Mouse (Mus musculus): ENCODE measurements at regions not wholly inside any gene's neighbourhood (a gene's known extent, or its start where the extent isn't known, plus 50 kb on each side); places are given as distances from the start of the nearest gene placed in this dataset.

DNA sequence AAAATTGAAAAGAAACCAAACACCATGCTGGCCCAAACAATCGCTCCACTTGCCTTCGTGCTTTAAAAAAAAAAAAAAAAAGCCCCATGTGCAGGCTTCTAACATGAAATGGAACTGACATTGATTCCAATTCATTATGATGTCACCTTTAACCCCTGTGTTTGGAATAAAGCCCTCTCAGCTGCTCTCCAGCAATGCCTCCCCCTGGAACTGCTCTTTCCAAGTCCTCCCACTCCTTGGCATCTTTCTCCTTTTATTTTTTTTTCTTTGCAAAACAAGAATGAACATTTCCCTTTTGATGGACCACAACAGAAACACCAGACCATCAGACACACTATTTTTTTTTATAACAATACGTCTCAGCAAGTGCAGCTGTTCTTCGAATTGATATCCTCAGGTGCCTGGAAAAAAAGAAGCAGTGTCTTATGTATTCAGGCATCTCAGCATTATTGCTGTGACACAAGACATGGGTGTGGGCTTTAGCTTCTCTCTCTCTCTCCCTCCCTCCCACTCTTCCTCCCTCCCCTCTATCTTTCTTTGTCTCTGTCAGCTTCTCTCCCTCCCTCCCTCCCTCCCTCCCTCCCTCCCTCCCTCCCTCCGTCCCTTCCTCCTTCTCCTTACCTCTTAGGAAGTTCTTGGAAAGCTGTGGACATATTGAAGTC, 152.3 kb upstream of the Pitrm1 start:
- no peak for DNase-seq (ENCODE audit: low spot score in 2 of 2)

DNA sequence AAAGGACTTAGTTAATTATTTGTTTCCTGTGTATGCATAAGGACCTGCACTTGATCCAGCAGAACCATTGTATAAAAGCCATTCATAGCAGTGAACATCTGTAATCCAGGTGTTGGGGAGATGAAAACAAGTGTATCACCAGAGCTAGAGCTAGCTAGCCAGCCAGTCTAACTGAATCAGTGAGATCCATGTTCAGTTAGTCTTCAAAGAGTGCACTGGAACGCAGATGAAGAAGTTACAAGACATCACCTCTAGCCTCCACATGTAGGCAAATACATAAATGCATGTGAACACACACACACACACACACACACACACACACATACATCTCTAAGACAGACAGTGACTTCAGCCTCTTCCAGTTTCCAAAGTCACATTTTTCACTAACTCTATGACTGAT, 150.3 kb upstream of the Pitrm1 start:
- DNase-seq (ENCODE audit: low spot score in 2 of 2), result no peak

DNA sequence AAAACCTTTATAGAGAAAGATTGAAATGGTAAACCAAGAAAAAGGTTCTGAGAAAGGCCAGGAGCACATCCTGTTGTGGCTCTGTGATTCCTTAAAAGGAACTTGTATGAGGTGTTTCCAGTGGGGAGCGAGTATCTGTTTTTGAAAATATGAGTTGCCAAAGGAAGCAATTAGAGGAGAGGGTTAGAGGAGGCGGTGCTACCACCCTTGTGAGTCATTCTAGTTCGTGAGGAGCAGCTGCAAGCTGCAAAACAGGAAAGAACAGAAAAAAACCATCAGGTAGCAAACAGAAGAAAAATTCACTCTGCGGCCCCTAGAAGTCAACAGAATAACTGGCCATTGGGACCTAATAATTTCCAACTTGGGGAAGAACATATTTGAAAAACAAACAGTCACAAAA, 116.1 kb upstream of the Pitrm1 start:
- DNase-seq (ENCODE audit: low spot score in 2 of 2), result no peak

GRCm38 (mm10) chr13:6446976-6447375, 101.0 kb upstream of the Pitrm1 start:
- DNase-seq (ENCODE audit: low spot score in 2 of 2), result no peak

GRCm38 (mm10) chr13:6461363-6461762, 86.6 kb upstream of the Pitrm1 start:
- DNase-seq (ENCODE audit: low spot score in 2 of 2), result no peak

GRCm38 (mm10) chr13:6465911-6466419, 82.0 kb upstream of the Pitrm1 start:
- DNase-seq (ENCODE audit: low spot score in 2 of 2), result no peak

GRCm38 (mm10) chr13:6469446-6470227, 78.3 kb upstream of the Pitrm1 start:
- DNase-seq (ENCODE audit: low spot score in 2 of 2), result peak; percentile 55

DNA sequence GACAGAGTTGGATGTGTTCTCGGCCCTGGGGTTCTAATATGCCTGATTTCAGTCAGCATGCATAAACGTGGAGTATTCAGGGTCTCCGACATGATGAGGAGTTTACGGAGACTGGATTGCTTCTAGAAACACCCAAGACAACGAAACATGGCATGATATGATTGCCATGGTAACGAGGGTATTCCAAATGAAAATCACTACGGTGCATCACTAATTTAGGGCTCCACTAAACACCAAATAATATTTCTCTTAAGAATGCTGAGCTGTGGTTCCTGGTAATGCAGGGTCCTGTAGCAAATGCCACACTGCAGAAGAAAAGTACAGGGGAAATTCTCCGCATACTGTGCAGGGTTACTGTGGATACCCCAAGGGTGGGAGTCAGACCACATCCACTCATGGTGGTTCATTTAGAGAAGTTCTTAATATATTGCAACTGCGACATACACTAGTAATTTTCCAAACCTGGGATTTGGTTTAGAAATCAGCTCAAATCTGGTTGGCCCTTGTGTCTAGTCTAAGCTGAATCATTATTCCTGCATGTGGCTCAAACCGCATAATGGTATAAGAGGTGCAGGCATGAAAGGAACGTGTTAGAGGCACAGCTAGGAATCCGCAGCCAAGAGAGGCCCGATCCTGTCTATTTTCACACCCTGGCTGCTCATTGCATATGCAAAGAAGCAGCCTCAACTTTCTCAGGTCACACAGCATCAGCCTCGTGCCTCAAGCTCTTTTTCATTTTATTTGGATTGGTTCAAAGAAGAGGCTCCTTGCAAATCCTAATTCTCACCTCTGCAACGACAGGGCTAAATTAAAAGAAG, 77.5 kb upstream of the Pitrm1 start:
- no peak for DNase-seq (ENCODE audit: low spot score in 2 of 2)

GRCm38 (mm10) chr13:6471643-6472042, 76.3 kb upstream of the Pitrm1 start:
- peak in 1 of 2 experiments; percentile 59 for DNase-seq (ENCODE audit: low spot score in 2 of 2)

GRCm38 (mm10) chr13:6473401-6474190, 74.4 kb upstream of the Pitrm1 start:
- DNase-seq (ENCODE audit: low spot score in 2 of 2), result no peak

DNA sequence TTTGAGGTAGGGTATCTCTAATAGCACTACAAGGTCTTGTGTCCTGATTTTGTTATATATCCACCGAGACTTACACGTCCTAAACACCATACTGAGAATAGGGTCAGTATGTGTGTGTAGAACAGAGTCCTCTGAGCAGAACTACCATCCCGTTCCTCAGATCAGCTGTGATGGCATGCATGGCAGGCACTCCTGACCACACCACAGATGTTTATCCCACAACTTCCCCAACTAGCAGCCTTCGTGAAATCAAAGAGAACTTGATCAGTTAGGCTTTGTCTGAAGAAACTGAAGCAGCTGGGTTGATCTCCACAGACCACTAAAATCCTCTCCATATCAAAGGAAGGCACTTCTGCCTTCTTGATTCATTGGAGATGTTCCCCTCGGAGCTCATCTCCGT, 68.3 kb upstream of the Pitrm1 start:
- no peak for DNase-seq (ENCODE audit: low spot score in 2 of 2)

DNA sequence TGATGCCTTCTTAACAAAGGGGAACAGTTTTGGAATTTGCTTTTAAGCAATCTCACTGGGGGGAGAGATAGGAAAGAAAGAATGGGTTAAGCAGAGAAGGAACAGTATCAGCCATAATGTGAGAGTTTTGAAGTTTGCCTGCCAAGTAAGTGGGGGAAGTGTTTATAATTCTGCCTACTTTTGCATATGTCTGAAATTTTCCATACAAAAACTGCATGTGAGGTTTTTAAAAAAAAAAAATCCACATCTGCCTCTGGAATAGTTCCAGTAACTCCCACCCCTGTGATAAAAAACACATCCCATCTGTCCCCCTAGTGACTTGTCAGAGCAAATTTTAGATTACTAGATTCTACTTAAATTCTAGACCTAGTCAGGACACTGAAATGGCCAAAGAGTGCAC, 63.5 kb upstream of the Pitrm1 start:
- no peak for DNase-seq (ENCODE audit: low spot score in 2 of 2)

DNA sequence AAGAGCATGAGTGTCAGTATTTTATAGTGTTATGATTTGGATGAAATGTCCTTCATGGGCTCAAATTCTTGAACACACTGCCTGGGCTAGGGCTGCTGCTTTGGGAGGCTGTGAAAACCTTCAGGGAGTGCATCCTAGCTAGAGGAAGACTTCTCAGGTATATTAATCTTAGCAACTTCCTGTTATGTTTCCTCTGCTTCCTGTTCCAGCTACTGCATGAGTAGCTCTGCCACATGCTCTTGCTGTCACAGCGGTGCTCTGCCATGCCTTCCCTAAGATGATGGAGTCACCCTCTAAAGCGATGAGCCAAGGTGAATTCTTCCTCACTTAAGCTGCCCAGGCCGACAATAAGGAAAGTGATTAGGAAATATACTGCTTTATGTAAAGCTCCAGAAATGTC, 60.1 kb upstream of the Pitrm1 start:
- DNase-seq (ENCODE audit: low spot score in 2 of 2), result no peak

DNA sequence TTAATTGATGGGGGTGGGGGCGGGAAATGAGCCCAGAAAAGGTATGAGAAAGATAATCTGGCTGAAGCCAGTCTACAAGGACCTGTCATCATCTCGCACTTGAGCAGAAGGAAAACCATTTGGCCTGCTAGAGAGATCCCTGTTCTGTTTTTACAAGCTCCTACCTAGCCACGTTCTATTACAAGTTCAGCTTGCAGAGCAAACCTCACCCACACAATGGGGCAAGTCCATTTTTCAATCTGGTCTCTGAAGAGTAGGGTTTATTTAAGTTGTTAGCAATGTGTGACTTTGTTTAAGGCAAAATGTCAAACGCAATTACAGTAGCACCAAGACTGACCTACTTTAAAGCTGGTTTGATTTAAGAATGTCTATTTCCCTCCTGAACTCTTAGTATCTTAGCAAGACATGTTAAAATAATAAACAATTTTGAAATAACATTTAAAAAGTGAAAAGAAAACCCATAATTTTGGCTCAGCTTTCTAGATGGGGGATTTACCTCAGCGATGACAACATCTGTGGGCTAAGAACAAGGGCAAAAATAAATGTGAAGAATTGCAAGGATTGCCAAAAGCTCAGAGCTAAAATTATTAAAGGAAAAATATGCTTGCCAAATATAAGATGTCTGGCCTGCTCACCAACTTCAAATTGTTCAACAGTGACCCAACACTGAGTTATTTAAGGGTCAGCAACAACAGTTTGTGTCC, 54.9 kb upstream of the Pitrm1 start:
- DNase-seq (ENCODE audit: low spot score in 2 of 2), result no peak

Measured in frontal cortex, postnatal 25 days (tissue).